Mouse (Mus musculus) midbrain, embryonic 15.5 days (tissue): ENCODE measurements around the gene Gm28038. TPM values are rescaled to one million over a fixed set of nuclear protein-coding genes. Genes with fewer than 3 reads are reported as not detected.

Source experiments
- ATAC-seq: fragments of 200-750 bp; cut with Nextera tagmentation; replicated peaks from 2 replicates; pipeline ENCODE4 v1.8.0; 2017; ENCODE audit warnings: moderate TSS enrichment
- H3K27ac ChIP-seq: fragments of 300-500 bp; sonication (generic); 2 replicates; pipeline ENCODE4 v1.5.1; 2015; ENCODE audit warnings: mild to moderate bottlenecking, inconsistent platforms
- H3K27me3 ChIP-seq: fragments of 300-500 bp; sonication (generic); replicated peaks from 2 replicates; pipeline ENCODE4 v1.6.1; 2015; ENCODE audit warnings: inconsistent platforms
- H3K36me3 ChIP-seq: fragments of 300-500 bp; sonication (generic); replicated peaks from 2 replicates; pipeline ENCODE4 v1.6.1; 2015; ENCODE audit warnings: inconsistent platforms
- H3K4me1 ChIP-seq: fragments of 300-500 bp; sonication (generic); 2 replicates; pipeline ENCODE4 v1.6.1; 2015; ENCODE audit warnings: inconsistent platforms
- H3K4me2 ChIP-seq: fragments of 300-500 bp; sonication (generic); 2 replicates; pipeline ENCODE4 v1.6.1; 2015; ENCODE audit warnings: inconsistent platforms, mild to moderate bottlenecking, moderate library complexity
- H3K4me3 ChIP-seq: fragments of 300-500 bp; sonication (generic); 2 replicates; pipeline ENCODE4 v1.5.1; 2015; ENCODE audit warnings: mild to moderate bottlenecking, inconsistent platforms
- H3K9ac ChIP-seq: fragments of 300-500 bp; sonication (generic); 2 replicates; pipeline ENCODE4 v1.6.1; 2015; ENCODE audit warnings: mild to moderate bottlenecking, inconsistent platforms
- H3K9me3 ChIP-seq: fragments of 300-500 bp; sonication (generic); 2 replicates; pipeline ENCODE4 v1.6.1; 2016; ENCODE audit warnings: inconsistent platforms
- WGBS: fragments of 180-500 bp; shearing (Covaris S2); methylation state at CpG from one replicate; pipeline ENCODE4 v1.1.7; 2015; ENCODE audit warnings: mixed read lengths; 5-methylcytosine and 5-hydroxymethylcytosine counted together
- polyA plus RNA-seq: library from polyadenylated mRNA; unstranded; fragments of >200 nt; fragmentation: Nextera tagmentation; extraction: Ambion mirVana; gene quantifications from 2 replicates; pipeline ENCODE4 v1.2.1, GENCODE M21; 2015

Gene Gm28038
- polyA plus RNA-seq, 1 experiment from 2014 or later, result not detected

DNA sequence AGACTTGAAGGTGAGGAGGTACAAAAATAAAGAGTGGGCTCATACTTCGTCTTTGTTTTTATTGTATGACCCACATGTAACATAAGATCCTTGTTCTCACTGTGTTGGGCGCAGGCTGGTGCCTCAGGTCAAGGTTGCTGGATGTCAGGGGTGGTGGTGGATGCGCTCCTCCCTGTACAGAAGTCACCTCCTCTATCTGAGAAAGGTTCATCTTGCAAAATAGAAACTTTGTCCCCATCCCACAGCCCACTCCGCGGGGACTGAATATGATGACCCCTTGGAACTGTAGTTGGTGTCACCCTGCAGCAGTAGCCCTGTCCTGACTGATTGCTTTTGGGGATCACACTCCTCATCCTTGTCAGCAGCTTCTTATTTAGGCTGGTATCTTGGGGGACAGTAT, 33.8 kb upstream of the Gm28038 start:
- 0 out of 2 replicates have a peak, but pooled peaks cover 1% of the 10 kb centered on the region for H3K4me1 ChIP-seq
- no peaks in the 10 kb centered on the region for H3K27me3 ChIP-seq
- no peak for ATAC-seq
- H3K9me3 ChIP-seq, result no peaks in the 10 kb centered on the region
- H3K27ac ChIP-seq, result no peak overlapping the region
- H3K36me3 ChIP-seq, result peaks cover 23% of the 10 kb centered on the region
- no peak overlapping the region for H3K4me2 ChIP-seq
- no peak overlapping the region for H3K9ac ChIP-seq
- no peak overlapping the region for H3K4me3 ChIP-seq
- 96% methylated on average over 5 of the region's 5 CpGs for WGBS

DNA sequence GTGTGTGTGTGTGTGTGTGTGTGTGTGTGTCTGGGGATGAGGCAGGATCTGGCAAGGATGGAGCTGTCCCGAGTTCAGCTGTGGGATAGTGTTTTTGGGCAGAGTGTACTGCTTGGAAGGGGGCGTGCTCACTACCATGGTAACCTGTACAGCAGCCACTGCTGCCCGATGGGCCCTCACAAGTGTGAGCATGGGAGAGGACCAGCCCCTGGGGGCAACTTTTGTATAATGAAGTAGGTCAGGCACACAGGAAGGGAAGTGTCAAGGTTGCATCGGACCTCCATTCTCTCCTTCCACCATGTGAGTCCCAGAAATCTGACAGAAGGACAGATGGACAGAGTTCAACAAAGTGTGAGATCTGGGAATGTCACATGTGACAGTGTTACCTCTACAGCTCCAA, 33.2 kb upstream of the Gm28038 start:
- Histone ChIP-seq H3K4me1 (no peaks in the 10 kb centered on the region), H3K36me3 (peaks cover 23% of the 10 kb centered on the region), H3K9me3 (no peaks in the 10 kb centered on the region), H3K27me3 (no peaks in the 10 kb centered on the region), H3K4me3 (no peak overlapping the region), H3K9ac (no peak overlapping the region), H3K27ac (no peak overlapping the region), H3K4me2 (no peak overlapping the region)
- WGBS, result 75% methylated on average over 4 of the region's 4 CpGs
- ATAC-seq, result no peak

DNA sequence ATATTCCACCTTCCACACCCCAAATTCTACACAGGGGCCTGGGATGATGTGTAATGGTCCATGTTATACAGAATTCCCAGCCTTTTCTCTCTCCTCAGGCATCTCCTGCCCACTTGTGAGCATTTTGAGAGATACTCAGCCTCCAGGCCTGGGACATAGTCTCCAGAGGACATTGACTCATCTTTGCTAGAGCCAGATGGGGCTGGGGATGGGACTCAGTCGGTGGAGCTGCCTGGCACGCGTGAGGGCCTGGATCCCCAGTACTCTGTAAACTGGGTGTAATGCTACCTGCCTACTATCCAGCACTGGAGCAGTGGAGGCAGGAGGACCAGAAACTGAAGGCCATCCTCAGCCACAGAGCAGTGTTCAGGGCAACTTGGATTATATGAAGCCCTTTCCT, 31.7 kb upstream of the Gm28038 start:
- no peak overlapping the region for H3K4me2 ChIP-seq
- no peak overlapping the region for H3K27ac ChIP-seq
- H3K9me3 ChIP-seq, result no peaks in the 10 kb centered on the region
- no peak overlapping the region for H3K9ac ChIP-seq
- WGBS, result 98% methylated on average over 3 of the region's 3 CpGs
- H3K4me3 ChIP-seq, result no peak overlapping the region
- no peak for ATAC-seq
- H3K4me1 ChIP-seq, result no peaks in the 10 kb centered on the region
- no peaks in the 10 kb centered on the region for H3K27me3 ChIP-seq
- H3K36me3 ChIP-seq, result peaks cover 16% of the 10 kb centered on the region

DNA sequence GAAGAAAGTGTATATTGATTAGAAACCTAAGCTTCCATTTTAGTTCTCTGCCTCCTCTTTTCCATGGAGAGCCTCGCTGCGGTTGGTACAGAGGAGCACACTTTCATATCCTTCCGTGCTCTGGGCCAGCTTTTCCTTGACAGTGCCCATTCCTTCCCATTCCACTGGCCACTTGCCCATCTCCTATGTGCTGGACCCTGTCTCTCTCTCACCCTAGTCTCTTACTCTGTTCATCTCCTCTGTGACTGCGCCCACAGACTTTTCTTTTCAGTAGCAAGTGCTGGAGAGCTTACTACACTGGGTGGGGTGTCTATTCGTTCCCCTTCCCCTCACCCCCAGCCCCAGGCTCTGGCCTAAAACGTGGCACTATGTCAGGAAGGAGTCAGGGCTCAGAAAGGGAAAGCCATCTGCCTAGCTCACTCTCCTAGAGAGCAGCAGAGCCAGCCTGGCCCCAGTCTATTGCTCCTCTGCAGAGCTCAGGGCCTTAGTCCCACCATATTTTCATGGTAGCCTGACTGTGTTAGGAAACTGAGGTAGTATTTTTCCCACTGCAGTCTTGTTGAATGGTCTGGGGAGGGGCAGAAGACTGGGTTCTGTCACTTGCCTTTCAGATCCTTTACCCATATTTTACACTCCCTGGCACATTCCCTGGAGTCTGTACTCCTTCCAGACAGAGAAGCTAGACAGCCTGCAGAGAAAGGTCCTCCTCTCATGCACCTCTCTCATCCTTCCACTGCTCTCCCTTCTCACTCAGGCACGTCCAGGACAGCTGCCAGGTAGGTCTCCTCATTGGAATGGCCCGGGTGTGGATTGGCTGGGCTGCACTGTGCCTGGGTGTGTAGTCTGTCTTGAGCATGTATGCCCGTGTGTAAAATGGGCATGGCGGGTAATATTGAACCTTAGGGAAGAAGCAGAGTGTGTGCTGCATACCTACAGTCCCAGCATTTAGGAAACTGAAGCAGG, 30.4 kb upstream of the Gm28038 start:
- H3K36me3 ChIP-seq, result peaks cover 13% of the 10 kb centered on the region
- 87% methylated on average over 10 of the region's 10 CpGs for WGBS
- no peaks in the 10 kb centered on the region for H3K9me3 ChIP-seq
- ATAC-seq, result no peak
- no peak overlapping the region for H3K4me2 ChIP-seq
- no peak overlapping the region for H3K9ac ChIP-seq
- no peak overlapping the region for H3K27ac ChIP-seq
- H3K4me1 ChIP-seq, result no peaks in the 10 kb centered on the region
- no peak overlapping the region for H3K4me3 ChIP-seq
- H3K27me3 ChIP-seq, result no peaks in the 10 kb centered on the region

- 91% methylated on average over 5 of the region's 5 CpGs for WGBS
These were observed 29.3 kb upstream of the Gm28038 start for GRCm38 (mm10) chr2:30251417-30252104.

DNA sequence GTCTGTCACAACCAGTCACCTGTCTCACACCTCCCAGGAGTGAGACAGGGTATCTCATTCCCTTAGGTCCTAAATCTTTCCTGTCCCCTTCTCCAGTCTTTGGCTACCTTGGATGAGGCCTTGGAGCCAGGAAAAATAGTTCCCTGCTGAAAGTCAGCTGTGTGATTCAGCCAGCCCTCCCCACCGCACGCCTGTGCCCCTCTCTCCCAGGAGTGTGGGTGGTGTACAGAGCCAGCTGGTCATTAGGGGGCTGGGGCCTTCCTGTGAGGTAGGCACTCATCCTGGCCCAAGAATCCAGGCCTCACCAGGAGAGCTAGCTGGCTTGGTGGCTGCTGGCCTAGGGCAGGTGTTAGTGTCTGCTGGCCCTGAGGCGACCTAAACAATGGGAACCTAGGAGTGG, 28.3 kb upstream of the Gm28038 start:
- no peak overlapping the region for H3K4me2 ChIP-seq
- H3K9ac ChIP-seq, result no peak overlapping the region
- no peak overlapping the region for H3K4me3 ChIP-seq
- ATAC-seq, result no peak
- H3K9me3 ChIP-seq, result no peaks in the 10 kb centered on the region
- H3K27ac ChIP-seq, result no peak overlapping the region
- H3K27me3 ChIP-seq, result no peaks in the 10 kb centered on the region
- H3K36me3 ChIP-seq, result peaks cover 34% of the 10 kb centered on the region
- WGBS, result 74% methylated on average over 3 of the region's 3 CpGs
- no peaks in the 10 kb centered on the region for H3K4me1 ChIP-seq

More at GRCm38 (mm10) chr2:30251417-30252104, 29.3 kb upstream of the Gm28038 start:
- no peak for ATAC-seq
- H3K4me1 ChIP-seq, result no peaks in the 10 kb centered on the region
- no peak overlapping the region for H3K4me3 ChIP-seq
- H3K9me3 ChIP-seq, result no peaks in the 10 kb centered on the region
- H3K4me2 ChIP-seq, result no peak overlapping the region
- no peak overlapping the region for H3K27ac ChIP-seq
- H3K27me3 ChIP-seq, result no peaks in the 10 kb centered on the region
- peaks cover 25% of the 10 kb centered on the region for H3K36me3 ChIP-seq
- H3K9ac ChIP-seq, result no peak overlapping the region

DNA sequence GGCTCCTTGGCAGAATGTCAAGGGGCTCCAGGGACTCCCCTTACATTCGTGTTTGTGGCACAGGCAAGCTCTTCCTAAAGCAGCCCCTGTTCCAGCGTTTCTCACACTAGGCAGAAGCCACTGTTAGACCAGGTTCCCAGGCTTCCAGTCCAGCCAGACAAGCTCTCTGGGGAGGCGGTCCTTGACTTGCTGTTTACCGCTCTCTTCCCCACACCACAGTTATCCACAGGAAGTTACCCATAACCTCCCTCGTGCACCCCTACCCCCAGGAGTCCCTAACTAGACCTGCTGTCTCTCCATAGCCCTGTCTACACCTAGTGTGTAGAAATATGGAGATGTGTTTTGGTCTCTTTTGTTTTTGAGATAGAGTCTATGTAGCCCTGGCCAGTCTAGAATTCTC, 27.0 kb upstream of the Gm28038 start:
- no peak overlapping the region for H3K9ac ChIP-seq
- H3K9me3 ChIP-seq, result no peaks in the 10 kb centered on the region
- peaks cover 35% of the 10 kb centered on the region for H3K36me3 ChIP-seq
- WGBS, result 88% methylated on average over 5 of the region's 5 CpGs
- H3K4me1 ChIP-seq, result no peaks in the 10 kb centered on the region
- ATAC-seq, result no peak
- H3K27me3 ChIP-seq, result no peaks in the 10 kb centered on the region
- no peak overlapping the region for H3K27ac ChIP-seq
- H3K4me3 ChIP-seq, result no peak overlapping the region
- no peak overlapping the region for H3K4me2 ChIP-seq

DNA sequence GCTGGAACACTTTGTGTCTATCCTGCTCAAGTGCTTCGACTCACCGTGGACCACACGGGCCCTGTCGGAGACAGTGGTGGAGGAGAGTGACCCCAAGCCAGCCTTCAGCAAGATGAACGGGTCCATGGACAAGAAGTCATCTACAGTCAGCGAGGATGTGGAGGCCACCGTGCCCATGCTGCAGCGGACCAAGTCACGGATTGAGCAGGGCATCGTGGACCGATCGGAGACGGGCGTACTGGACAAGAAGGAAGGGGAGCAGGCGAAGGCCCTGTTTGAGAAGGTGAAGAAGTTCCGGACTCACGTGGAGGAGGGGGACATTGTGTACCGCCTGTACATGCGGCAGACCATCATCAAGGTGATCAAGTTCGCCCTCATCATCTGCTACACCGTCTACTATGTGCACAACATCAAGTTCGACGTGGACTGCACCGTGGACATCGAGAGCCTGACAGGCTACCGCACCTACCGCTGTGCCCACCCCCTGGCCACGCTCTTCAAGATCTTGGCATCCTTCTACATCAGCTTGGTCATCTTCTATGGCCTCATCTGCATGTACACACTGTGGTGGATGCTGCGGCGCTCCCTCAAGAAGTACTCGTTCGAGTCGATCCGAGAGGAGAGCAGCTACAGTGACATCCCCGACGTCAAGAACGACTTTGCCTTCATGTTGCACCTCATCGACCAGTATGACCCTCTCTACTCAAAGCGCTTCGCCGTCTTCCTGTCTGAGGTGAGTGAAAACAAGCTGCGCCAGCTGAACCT, 25.0 kb upstream of the Gm28038 start:
- Histone ChIP-seq H3K27me3 (no peaks in the 10 kb centered on the region), H3K9ac (no peak overlapping the region), H3K36me3 (peaks cover 36% of the 10 kb centered on the region), H3K27ac (no peak overlapping the region), H3K4me3 (no peak overlapping the region), H3K4me2 (no peak overlapping the region), H3K9me3 (no peaks in the 10 kb centered on the region), H3K4me1 (no peaks in the 10 kb centered on the region; the same call in 1 of the 2 replicates)
- WGBS, result 97% methylated on average over 42 of the region's 42 CpGs
- no peak for ATAC-seq

DNA sequence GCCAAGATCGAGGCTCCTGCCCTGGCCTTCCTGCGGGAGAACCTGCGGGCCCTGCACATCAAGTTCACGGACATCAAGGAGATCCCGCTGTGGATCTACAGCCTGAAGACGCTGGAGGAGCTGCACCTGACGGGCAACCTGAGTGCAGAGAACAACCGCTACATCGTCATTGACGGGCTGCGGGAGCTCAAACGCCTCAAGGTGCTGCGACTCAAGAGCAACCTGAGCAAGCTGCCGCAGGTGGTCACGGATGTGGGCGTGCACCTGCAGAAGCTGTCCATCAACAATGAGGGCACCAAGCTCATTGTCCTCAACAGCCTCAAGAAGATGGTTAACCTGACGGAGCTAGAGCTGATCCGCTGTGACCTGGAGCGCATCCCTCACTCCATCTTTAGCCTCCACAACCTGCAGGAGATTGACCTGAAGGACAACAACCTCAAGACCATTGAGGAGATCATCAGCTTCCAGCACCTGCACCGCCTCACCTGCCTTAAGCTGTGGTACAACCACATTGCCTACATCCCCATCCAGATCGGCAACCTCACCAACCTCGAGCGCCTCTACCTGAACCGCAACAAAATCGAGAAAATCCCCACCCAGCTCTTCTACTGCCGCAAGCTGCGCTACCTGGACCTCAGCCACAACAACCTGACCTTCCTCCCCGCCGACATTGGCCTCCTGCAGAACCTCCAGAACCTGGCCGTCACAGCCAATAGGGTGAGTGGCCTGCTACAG, 24.1 kb upstream of the Gm28038 start:
- no peaks in the 10 kb centered on the region for H3K27me3 ChIP-seq
- H3K36me3 ChIP-seq, result peaks cover 41% of the 10 kb centered on the region
- H3K9ac ChIP-seq, result no peak overlapping the region
- no peaks in the 10 kb centered on the region; the same call in 1 of the 2 replicates for H3K4me1 ChIP-seq
- H3K9me3 ChIP-seq, result no peaks in the 10 kb centered on the region
- WGBS, result 97% methylated on average over 30 of the region's 30 CpGs
- H3K27ac ChIP-seq, result no peak overlapping the region
- no peak for ATAC-seq
- H3K4me3 ChIP-seq, result no peak overlapping the region
- no peak overlapping the region for H3K4me2 ChIP-seq

GRCm38 (mm10) chr2:30257699-30258460, 23.0 kb upstream of the Gm28038 start:
- 88% methylated on average over 7 of the region's 7 CpGs for WGBS
- peaks cover 48% of the 10 kb centered on the region for H3K36me3 ChIP-seq
- ATAC-seq, result no peak
- H3K9ac ChIP-seq, result no peak overlapping the region
- H3K27ac ChIP-seq, result no peak overlapping the region
- no peak overlapping the region for H3K4me2 ChIP-seq
- H3K4me3 ChIP-seq, result no peak overlapping the region
- no peaks in the 10 kb centered on the region; the same call in none of the 2 replicates for H3K4me1 ChIP-seq
- no peaks in the 10 kb centered on the region for H3K27me3 ChIP-seq
- H3K9me3 ChIP-seq, result no peaks in the 10 kb centered on the region

DNA sequence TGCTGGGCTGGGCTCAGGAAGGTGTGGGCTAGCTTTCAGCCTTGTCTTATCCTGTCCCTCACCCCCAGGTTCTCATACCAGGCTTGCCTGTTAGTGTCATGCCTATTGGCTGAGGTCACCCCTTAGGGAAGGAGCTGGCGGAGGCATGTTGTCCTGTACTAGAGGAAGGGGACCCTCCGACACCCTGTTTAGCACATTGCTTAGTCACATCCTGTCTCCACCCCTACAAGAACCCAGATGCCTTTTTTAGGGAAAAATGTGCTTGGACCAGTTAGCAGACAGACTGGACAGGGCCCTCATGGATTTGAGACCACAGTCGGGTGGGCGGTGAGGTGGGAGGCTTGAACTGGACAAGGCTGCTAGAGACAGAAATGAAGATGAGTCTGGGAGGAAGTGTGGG, 22.2 kb upstream of the Gm28038 start:
- H3K4me3 ChIP-seq, result no peak overlapping the region
- peaks cover 55% of the 10 kb centered on the region for H3K36me3 ChIP-seq
- WGBS, result 93% methylated on average over 4 of the region's 4 CpGs
- H3K9ac ChIP-seq, result no peak overlapping the region
- no peaks in the 10 kb centered on the region for H3K9me3 ChIP-seq
- no peak overlapping the region for H3K27ac ChIP-seq
- no peaks in the 10 kb centered on the region for H3K27me3 ChIP-seq
- H3K4me2 ChIP-seq, result no peak overlapping the region
- no peak for ATAC-seq
- H3K4me1 ChIP-seq, result peaks cover 5% of the 10 kb centered on the region
